Mouse (Mus musculus) lung, embryonic 14.5 days (tissue): ENCODE results near the gene Mrgpra2a. TPM values are rescaled to one million over a fixed set of nuclear protein-coding genes. Genes with fewer than 3 reads are reported as not detected.
"Not testable (repeated sequence)": the region's sequence is repeated elsewhere in the genome, so short reads cannot be mapped to it uniquely, and the experiment has no call there.

Experiments used
- ATAC-seq: fragments of 200-750 bp; cut with Nextera tagmentation; 2 replicates; pipeline ENCODE4 v1.8.0; 2017; ENCODE audit warnings: mild to moderate bottlenecking, moderate TSS enrichment, moderate library complexity; ENCODE audit not compliant: insufficient read depth
- DNase-seq: peaks from one replicate; pipeline ENCODE4 v3.0.0-alpha.2; 2015
- H3K27ac ChIP-seq: fragments of 300-500 bp; sonication (generic); 2 replicates; pipeline ENCODE4 v1.5.1; 2014; ENCODE audit warnings: low read depth, mild to moderate bottlenecking, moderate library complexity
- H3K27me3 ChIP-seq: fragments of 300-500 bp; sonication (generic); 2 replicates; pipeline ENCODE4 v1.6.1; 2014; ENCODE audit warnings: low read length, control low read depth; ENCODE audit not compliant: insufficient read depth
- H3K36me3 ChIP-seq: fragments of 300-500 bp; sonication (generic); 2 replicates; pipeline ENCODE4 v1.6.1; 2014; ENCODE audit warnings: control low read depth; ENCODE audit not compliant: insufficient read depth
- H3K4me1 ChIP-seq: fragments of 300-500 bp; sonication (generic); 2 replicates; pipeline ENCODE4 v1.6.1; 2014; ENCODE audit warnings: antibody characterized with exemption, control low read depth; ENCODE audit not compliant: insufficient read depth
- H3K4me2 ChIP-seq: fragments of 300-500 bp; sonication (generic); 2 replicates; pipeline ENCODE4 v1.6.1; 2014; ENCODE audit warnings: mild to moderate bottlenecking
- H3K4me3 ChIP-seq: fragments of 300-500 bp; sonication (generic); 2 replicates; pipeline ENCODE4 v1.5.1; 2014; ENCODE audit warnings: low read depth, low read length
- H3K9ac ChIP-seq: fragments of 300-500 bp; sonication (generic); 2 replicates; pipeline ENCODE4 v1.6.1; 2014
- H3K9me3 ChIP-seq: fragments of 300-500 bp; sonication (generic); 2 replicates; pipeline ENCODE4 v1.6.1; 2016; ENCODE audit warnings: low read depth, low read length, control low read depth
- WGBS: fragments of 180-500 bp; shearing (Covaris S2); extraction: QIAGEN DNeasy Blood & Tissue Kit; methylation state at CpG from one replicate; pipeline ENCODE4 v1.1.7; 2014; 5-methylcytosine and 5-hydroxymethylcytosine counted together
- polyA plus RNA-seq: library from polyadenylated mRNA; unstranded; fragments of >200 nt; fragmentation: Nextera tagmentation; extraction: Ambion mirVana; gene quantifications from 2 replicates; pipeline ENCODE4 v1.2.1, GENCODE M21; 2014

The Mrgpra2a gene
- not detected in 2 replicates for polyA plus RNA-seq

GRCm38 (mm10) chr7:47452015-47452414 lies at the start of gene Mrgpra2a:
Gene Mrgpra2a, minus strand, starts transcription at chr7:47452139.
- WGBS = no CpG with 5 or more reads among the region's 1 CpGs
- H3K4me1 ChIP-seq, H3K36me3 ChIP-seq, H3K9me3 ChIP-seq, ATAC-seq, H3K27me3 ChIP-seq, H3K27ac ChIP-seq, H3K4me2 ChIP-seq, H3K9ac ChIP-seq, DNase-seq, H3K4me3 ChIP-seq: not testable (repeated sequence)

- H3K9me3 ChIP-seq, DNase-seq, ATAC-seq, H3K36me3 ChIP-seq, H3K4me3 ChIP-seq, H3K27ac ChIP-seq, H3K4me1 ChIP-seq, H3K27me3 ChIP-seq, H3K9ac ChIP-seq, H3K4me2 ChIP-seq: not testable (repeated sequence)
Observed at GRCm38 (mm10) chr7:47491266-47491665, 39.3 kb upstream of the Mrgpra2a start.

GRCm38 (mm10) chr7:47489438-47489837 lies 37.5 kb upstream of the Mrgpra2a start:
- not testable (repeated sequence) for H3K9ac ChIP-seq, H3K4me2 ChIP-seq, ATAC-seq, H3K4me1 ChIP-seq, H3K36me3 ChIP-seq, H3K27me3 ChIP-seq, H3K9me3 ChIP-seq, H3K27ac ChIP-seq, DNase-seq, H3K4me3 ChIP-seq
- WGBS = no CpG with 5 or more reads among the region's 1 CpGs

GRCm38 (mm10) chr7:47483181-47483580 lies 31.2 kb upstream of the Mrgpra2a start:
- H3K4me2 ChIP-seq, DNase-seq, H3K36me3 ChIP-seq, H3K4me3 ChIP-seq, H3K9me3 ChIP-seq, H3K27ac ChIP-seq, ATAC-seq, H3K27me3 ChIP-seq, H3K9ac ChIP-seq, H3K4me1 ChIP-seq: not testable (repeated sequence)

- DNase-seq, H3K27me3 ChIP-seq, H3K4me3 ChIP-seq, H3K36me3 ChIP-seq, ATAC-seq, H3K27ac ChIP-seq, H3K4me2 ChIP-seq, H3K9me3 ChIP-seq, H3K9ac ChIP-seq, H3K4me1 ChIP-seq: not testable (repeated sequence)
- WGBS = 25% methylated on average over 1 of the region's 3 CpGs
Observed at GRCm38 (mm10) chr7:47473904-47474303, 22.0 kb upstream of the Mrgpra2a start.

GRCm38 (mm10) chr7:47465278-47465981 lies 13.5 kb upstream of the Mrgpra2a start:
- not testable (repeated sequence) for H3K4me3 ChIP-seq, H3K9ac ChIP-seq, H3K36me3 ChIP-seq, H3K27me3 ChIP-seq, H3K27ac ChIP-seq, H3K4me1 ChIP-seq, ATAC-seq, DNase-seq, H3K4me2 ChIP-seq, H3K9me3 ChIP-seq

GRCm38 (mm10) chr7:47445729-47446128 lies 6.2 kb downstream of the Mrgpra2a start:
- not testable (repeated sequence) for DNase-seq, H3K4me3 ChIP-seq, H3K36me3 ChIP-seq, H3K27ac ChIP-seq, H3K9me3 ChIP-seq, H3K4me2 ChIP-seq, ATAC-seq, H3K27me3 ChIP-seq, H3K4me1 ChIP-seq, H3K9ac ChIP-seq

- H3K27ac ChIP-seq, H3K4me2 ChIP-seq, H3K4me1 ChIP-seq, H3K9me3 ChIP-seq, H3K36me3 ChIP-seq, ATAC-seq, H3K4me3 ChIP-seq, H3K27me3 ChIP-seq, H3K9ac ChIP-seq, DNase-seq: not testable (repeated sequence)
- WGBS = 50% methylated on average over 1 of the region's 2 CpGs
Observed at GRCm38 (mm10) chr7:47436463-47436862, 15.5 kb downstream of the Mrgpra2a start.

- not testable (repeated sequence) for H3K27ac ChIP-seq, H3K36me3 ChIP-seq, H3K9me3 ChIP-seq, H3K4me1 ChIP-seq, ATAC-seq, H3K4me3 ChIP-seq, H3K27me3 ChIP-seq, DNase-seq, H3K9ac ChIP-seq, H3K4me2 ChIP-seq
Observed at GRCm38 (mm10) chr7:47427815-47428508, 24.0 kb downstream of the Mrgpra2a start.
